Mouse (Mus musculus): ENCODE measurements around the gene Hist1h2ap.
"Not testable (repeated sequence)": the region's sequence is repeated elsewhere in the genome, so short reads cannot be mapped to it uniquely, and the experiment has no call there.

- not testable (repeated sequence) for TF ChIP-seq ZC3H11A (IDR thresholded peaks at IDR 0.05; ENCODE audit: low read depth, low read length); RAD21 (IDR thresholded peaks at IDR 0.05; ENCODE audit: low read depth, low read length); NELFE (IDR thresholded peaks at IDR 0.05; ENCODE audit: low read depth, low read length); ELF1 (IDR thresholded peaks at IDR 0.05; ENCODE audit: low read depth, low read length); EP300 (IDR thresholded peaks at IDR 0.05; ENCODE audit: low read depth in 1 of 2, low read length in 2 of 2); TCF12 (IDR thresholded peaks at IDR 0.05; ENCODE audit: low read depth, low read length); CTCF (IDR thresholded peaks at IDR 0.05 in 2 of 3, conservative IDR thresholded peaks at IDR 0.05 in 1 of 3; ENCODE audit: control insufficient read depth in 1 of 3, insufficient read depth in 1 of 3, low read depth in 2 of 3, low read length in 3 of 3, poor library complexity in 1 of 3, severe bottlenecking in 1 of 3); POLR2A (IDR thresholded peaks at IDR 0.05; ENCODE audit: control insufficient read depth in 1 of 2, insufficient read depth in 1 of 2, low read depth in 1 of 2, low read length in 2 of 2, poor library complexity in 1 of 2); SMC3 (IDR thresholded peaks at IDR 0.05; ENCODE audit: low read depth, low read length); MAX (IDR thresholded peaks at IDR 0.05; ENCODE audit: low read length); MEF2A (IDR thresholded peaks at IDR 0.05; ENCODE audit: extremely low read depth, insufficient replicate concordance, low read depth, low read length, poor library complexity, severe bottlenecking)
Measured at GRCm38 (mm10) chr13:21797163-21797562, 36.1 kb downstream of the Hist1h2ap start.
